Mouse (Mus musculus) heart, postnatal 36 days (tissue): Measurements from ENCODE around the gene Bcl6b. TPM values are rescaled to one million over a fixed set of nuclear protein-coding genes. Genes with fewer than 3 reads are reported as not detected.

Experiments
- DNase-seq, 2 experiments: peaks; one replicate each; pipeline ENCODE4 v3.0.0; 2021 to 2022
- intact Hi-C: fragments of 180-260 bp; cut with DNase I; formaldehyde crosslinking; loops from one replicate; pipeline ENCODE4 v1.15.1; 2025
- total RNA-seq, 2 experiments: library from RNA; stranded (reverse); gene quantifications; 2 replicates each; pipeline ENCODE4 v1.2.3; 2021

Gene Bcl6b
- total RNA-seq, 2 experiments from 2014 or later, result 19.7 to 20.0 TPM

DNA sequence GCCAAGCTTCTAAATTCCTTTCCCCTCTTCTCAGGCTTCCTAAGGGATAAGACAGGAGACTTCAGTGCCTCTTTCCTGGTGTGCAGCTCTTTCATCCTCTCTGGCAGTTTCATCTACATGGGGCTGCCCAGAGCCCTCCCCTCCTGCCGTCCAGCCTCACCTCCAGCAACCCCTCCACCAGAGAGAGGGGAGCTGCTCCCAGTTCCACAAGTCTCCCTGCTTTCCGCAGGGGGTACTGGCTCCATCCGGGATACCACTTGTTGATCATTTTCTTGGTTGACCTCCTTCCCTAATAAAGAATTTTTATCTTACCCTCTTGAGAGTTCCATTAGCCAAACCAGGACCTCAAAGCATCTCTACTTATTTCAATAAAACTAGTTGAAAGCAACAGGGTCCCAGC, 13.5 kb downstream of the Bcl6b start:
- DNase-seq, result no peak
- intact Hi-C loops, result loop anchor here (10.0 kb wide), 1 partner anchor 281 kb away; the partner anchor contains the start of gene Ybx2

DNA sequence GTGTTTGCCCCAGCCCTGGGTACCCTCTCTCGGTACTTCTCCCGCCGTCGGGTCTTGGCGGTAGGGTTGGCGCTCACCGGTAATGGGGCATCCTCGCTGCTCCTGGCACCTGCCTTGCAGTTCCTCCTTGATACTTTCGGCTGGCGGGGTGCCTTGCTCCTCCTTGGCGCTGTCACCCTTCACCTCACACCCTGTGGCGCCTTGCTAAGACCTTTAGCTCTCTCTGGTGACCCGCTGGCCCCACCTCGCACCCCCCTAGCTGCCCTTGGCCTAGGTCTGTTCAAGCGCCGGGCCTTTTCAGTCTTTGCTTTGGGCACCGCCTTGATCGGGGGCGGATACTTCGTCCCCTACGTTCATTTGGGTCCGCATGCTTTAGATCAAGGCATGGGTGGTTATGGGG, 14.3 kb downstream of the Bcl6b start:
- intact Hi-C loops, result loop anchor here (10.0 kb wide), 1 partner anchor 280 kb away; the partner anchor contains the start of gene Ybx2
- DNase-seq, result no peak

DNA sequence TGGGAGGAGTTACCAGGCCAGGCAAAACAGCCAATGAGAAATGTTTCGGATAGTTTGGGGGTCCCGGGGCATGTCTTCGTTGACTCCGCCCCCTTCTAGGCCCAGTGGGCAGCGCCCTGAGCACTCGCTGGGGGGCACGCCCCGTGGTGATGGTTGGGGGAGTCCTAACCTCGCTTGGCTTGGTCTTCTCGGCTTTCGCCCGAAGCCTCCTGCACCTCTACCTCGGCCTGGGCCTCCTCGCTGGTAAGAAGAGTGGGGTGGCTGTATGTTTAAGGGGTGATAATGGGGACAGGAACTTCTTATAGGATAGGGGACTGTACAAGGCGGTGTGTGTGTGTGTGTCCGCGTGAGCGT, 14.8 kb downstream of the Bcl6b start:
- intact Hi-C loops, result loop anchor here (10.0 kb wide), 1 partner anchor 280 kb away; the partner anchor contains the start of gene Ybx2
- DNase-seq, result no peak

DNA sequence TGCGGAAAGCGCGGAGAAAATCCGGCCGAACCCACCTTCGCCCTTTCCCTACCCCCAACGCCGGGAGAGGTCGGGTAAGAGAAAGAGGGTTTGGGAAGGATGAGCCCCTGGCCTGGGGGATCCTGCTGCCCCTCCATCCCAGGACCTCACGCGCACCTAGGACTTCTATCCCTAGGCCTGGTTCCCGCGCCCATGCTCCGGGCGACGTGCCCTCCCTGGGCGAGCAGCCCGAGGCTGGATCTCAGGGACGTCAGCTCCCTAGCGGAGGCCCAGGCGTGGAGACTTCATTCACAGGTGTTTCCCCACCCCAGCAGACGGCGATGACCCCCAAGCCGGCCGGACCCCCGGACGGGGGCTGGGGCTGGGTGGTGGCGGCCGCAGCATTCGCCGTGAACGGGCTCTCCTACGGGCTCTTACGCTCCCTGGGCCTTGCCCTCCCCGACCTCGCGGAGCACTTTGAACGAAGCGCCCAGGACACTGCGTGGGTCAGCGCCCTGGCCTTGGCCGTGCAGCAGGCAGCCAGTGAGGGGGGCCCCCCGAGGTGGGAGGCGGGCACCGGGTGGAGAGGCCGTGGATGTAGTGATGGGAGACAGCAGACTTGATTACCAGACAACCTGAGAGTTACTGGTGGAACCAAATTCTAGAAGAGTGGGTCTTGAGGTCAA, 15.3 kb downstream of the Bcl6b start:
- intact Hi-C loops, result loop anchor here (10.0 kb wide), 1 partner anchor 280 kb away; the partner anchor contains the start of gene Ybx2
- peak in 1 of 2 experiments; percentile 56 for DNase-seq

DNA sequence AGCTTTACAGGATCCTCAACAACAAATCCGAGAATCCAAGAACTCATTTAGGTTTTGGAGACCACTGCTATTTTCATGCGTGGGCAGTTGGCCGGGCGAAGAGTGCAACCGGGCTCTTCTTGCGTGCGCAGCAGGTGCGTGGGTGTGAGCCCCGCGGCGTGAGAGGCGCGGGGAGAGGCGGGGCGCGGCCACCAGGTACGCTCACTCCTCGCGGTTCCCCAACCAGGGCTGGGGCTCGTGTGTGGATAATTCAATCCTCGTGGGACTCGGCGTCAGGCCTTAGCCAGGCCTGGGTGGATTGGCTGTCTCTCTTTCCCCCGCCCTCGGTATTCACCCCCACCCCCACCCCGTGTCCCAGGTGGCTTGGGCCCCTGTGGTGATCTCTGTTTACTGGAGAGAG, 15.9 kb downstream of the Bcl6b start:
- intact Hi-C loops, result loop anchor here (1.0 to 10.0 kb wide), 2 partner anchors 138 to 279 kb away; partner anchors contain the start of gene Ybx2
- no peak for DNase-seq

DNA sequence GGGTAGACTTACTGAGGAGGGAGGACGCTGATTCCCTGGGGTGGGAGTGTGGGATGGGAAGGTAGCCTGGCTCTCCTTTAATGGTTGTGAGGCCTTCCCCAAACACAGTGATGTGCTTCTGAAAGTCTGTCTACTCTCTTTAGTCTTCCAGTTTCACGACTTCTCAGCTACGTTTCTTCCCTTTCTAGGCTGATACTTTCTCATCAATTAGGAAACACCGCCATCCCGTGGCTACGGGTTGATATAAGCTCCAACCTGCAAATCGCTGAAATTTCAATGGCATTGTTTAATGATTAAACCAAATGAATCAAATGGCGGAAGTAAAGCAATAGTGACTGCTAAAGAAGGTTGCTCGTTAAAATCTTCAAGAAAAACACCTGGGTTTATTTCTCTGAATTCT, 16.7 kb downstream of the Bcl6b start:
- intact Hi-C loops, result loop anchor here (1.0 to 10.0 kb wide), 2 partner anchors 138 to 278 kb away; partner anchors contain the start of gene Ybx2
- peak; percentile 69 to 70 for DNase-seq

GRCm38 (mm10) chr11:70212423-70212822, 17.2 kb downstream of the Bcl6b start, which contains the start of gene Slc16a11:
TSS of gene Slc16a11 (plus strand) at chr11:70212752.
- no peak for DNase-seq

DNA sequence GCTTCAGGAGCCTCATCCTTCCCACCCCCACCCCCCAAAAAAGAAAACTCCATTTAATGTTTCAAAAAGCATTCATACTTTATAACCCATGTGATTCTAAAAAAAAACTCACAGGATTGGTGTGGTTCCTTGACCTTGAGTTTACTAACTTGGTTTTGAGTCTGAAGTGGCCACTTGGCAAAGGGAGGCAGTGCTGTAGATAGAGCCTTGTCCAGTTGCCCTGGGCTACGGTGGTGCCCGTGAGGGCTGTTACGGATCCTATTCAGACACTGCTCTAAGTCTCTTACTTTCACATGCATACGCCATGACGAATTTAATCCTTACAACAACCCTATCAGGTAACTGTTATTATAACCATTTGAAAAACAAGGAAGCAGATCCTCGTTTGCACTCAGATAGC, 17.6 kb downstream of the Bcl6b start:
- intact Hi-C loops, result loop anchor here (10.0 kb wide), 1 partner anchor 277 kb away; the partner anchor contains the start of gene Ybx2
- no peak for DNase-seq

More at GRCm38 (mm10) chr11:70212423-70212822, 17.2 kb downstream of the Bcl6b start, which contains the start of gene Slc16a11:
- intact Hi-C loops, result loop anchor here (10.0 kb wide), 1 partner anchor 278 kb away; the partner anchor contains the start of gene Ybx2

GRCm38 (mm10) chr11:70210681-70211080, 18.9 kb downstream of the Bcl6b start:
- no peak for DNase-seq
- intact Hi-C loops, result loop anchor here (10.0 kb wide), 1 partner anchor 276 kb away; the partner anchor contains the start of gene Ybx2

DNA sequence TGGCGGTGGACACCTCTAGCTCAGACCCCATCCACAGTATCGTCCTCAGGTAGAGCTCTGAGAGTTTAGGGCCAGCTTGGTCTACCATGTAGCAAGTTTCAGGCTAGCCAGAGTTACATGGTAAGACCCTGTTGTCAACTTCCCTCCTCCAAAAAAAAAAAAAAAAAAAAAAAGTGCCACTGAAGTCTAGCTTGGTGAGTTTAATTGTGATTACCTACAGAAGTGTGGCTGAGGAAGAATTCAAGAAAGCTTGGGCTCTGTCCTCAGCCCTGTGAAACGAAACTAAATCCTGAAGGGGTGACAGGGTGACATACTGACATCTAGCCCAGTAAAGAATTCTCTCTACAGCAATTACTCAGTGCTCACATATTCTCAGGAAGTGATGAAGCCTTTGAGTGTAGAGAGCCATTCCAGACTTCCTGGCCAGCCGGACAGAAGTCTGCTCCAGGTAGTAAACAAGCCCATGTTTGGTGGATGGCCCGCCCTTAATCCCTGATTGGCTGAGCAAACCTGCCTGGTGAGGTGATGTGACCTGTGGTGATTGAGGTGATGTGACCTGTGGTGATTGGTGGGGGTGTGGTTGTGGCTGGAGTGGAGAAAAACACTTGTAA, 20.7 kb downstream of the Bcl6b start:
- no peak for DNase-seq
- intact Hi-C loops, result no loop called here

- intact Hi-C loops, result no loop called here
- no peak for DNase-seq
Observed at GRCm38 (mm10) chr11:70207283-70207682, 22.3 kb downstream of the Bcl6b start.

GRCm38 (mm10) chr11:70206801-70207200, 22.8 kb downstream of the Bcl6b start:
- no peak for DNase-seq

GRCm38 (mm10) chr11:70201691-70202090, 27.9 kb downstream of the Bcl6b start:
- intact Hi-C loops, result loop anchor here (1.0 kb wide), 2 partner anchors 126 to 146 kb away; no protein-coding TSS in a partner anchor

More at GRCm38 (mm10) chr11:70206801-70207200, 22.8 kb downstream of the Bcl6b start:
- intact Hi-C loops, result no loop called here

GRCm38 (mm10) chr11:70200036-70200608, 29.5 kb downstream of the Bcl6b start:
- no peak for DNase-seq
- intact Hi-C loops, result no loop called here

More at GRCm38 (mm10) chr11:70201691-70202090, 27.9 kb downstream of the Bcl6b start:
- peak; percentile 78 to 88 for DNase-seq

DNA sequence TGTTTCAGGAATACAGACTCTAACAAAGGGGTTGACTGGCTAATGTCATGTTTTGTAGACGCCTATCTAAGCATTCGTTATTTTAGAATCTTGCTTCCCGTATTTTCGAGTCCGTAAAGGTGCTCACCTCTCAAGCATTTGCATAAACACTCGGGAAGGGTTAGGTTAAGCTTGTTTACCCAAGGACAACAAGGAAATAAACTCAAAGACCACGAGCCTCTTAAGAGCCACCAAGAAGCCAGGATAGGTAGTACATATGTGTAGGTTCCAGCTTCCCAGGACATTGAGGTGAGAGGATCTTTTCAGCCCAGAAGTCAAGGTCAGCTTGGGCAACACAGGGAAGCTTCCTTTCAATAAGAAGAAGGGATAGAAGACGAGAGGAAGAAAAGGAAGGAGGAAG, 30.5 kb downstream of the Bcl6b start:
- no peak for DNase-seq
- intact Hi-C loops, result no loop called here

GRCm38 (mm10) chr11:70198332-70198731, 31.3 kb downstream of the Bcl6b start:
- no peak for DNase-seq

GRCm38 (mm10) chr11:70193354-70194285, 36.0 kb downstream of the Bcl6b start:
- intact Hi-C loops, result no loop called here
- no peak for DNase-seq

More at GRCm38 (mm10) chr11:70198332-70198731, 31.3 kb downstream of the Bcl6b start:
- intact Hi-C loops, result no loop called here

DNA sequence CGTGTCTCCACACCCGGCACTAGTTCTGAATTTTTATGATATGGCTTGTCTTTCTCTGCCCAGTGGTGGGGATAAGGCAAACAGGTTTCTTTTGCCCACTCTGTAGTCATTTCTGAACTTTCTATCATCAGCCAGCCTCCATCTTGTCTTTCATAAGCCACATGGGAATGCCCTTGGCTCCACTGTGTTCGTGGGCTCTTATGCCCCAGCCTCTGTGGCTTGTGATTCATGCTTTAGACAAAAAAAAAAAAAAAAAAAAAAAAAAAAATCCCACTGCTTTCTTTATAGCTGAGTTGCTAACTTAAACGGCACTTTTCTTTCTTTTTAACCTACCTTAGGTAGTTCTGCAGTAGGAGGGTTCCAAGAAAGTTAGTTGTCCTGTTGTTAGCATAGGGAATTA, 37.4 kb downstream of the Bcl6b start:
- DNase-seq, result no peak
- intact Hi-C loops, result no loop called here

DNA sequence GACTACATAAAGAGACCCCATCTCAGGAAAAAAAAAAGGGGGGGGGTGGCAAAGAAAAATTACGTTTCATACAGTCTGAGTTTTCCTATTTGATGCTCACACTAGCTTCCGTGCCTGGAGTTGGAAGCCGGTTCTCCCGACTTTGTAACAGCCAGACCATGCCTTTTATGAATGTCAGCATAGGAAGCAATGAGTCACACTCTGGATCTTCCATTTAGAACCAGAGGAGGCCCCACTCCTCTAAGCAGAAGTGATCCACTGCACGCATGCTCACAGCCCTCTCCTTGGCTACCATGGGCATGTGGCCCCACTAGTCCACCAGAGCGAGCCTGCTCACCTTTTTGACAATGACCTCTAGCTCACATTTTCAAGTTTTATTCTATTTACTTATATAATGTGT, 38.4 kb downstream of the Bcl6b start:
- intact Hi-C loops, result no loop called here
- no peak for DNase-seq
